Mouse (Mus musculus): Measurements from ENCODE around the gene Mtcp1.

Mtcp1 gene

GRCm38 (mm10) chrX:75415936-75416785 lies at the start of gene Mtcp1, which contains the start of the genes Cmc4 and Brcc3:
Gene Mtcp1, minus strand, starts transcription at chrX:75416588.
Gene Cmc4, minus strand, starts transcription at chrX:75416584.
Gene Brcc3, plus strand, starts transcription at chrX:75416628.
- DNase-seq (ENCODE audit: low spot score in 2 of 2) = peak; percentile 82 to 84

GRCm38 (mm10) chrX:75454597-75454996 lies 38.2 kb upstream of the Mtcp1 start:
- no peak for DNase-seq (ENCODE audit: low spot score in 2 of 2)

GRCm38 (mm10) chrX:75409711-75410110 lies 6.7 kb downstream of the Mtcp1 start:
- no peak for DNase-seq (ENCODE audit: low spot score in 2 of 2)

- DNase-seq (ENCODE audit: low spot score in 2 of 2) = no peak
Measured at GRCm38 (mm10) chrX:75403350-75403749, 13.0 kb downstream of the Mtcp1 start.

- DNase-seq (ENCODE audit: low spot score in 2 of 2) = no peak
Measured at GRCm38 (mm10) chrX:75402668-75403067, 13.7 kb downstream of the Mtcp1 start.

GRCm38 (mm10) chrX:75399471-75399870 lies 16.9 kb downstream of the Mtcp1 start:
- DNase-seq (ENCODE audit: low spot score in 2 of 2) = no peak

- DNase-seq (ENCODE audit: low spot score in 2 of 2) = peak; percentile 65 to 75
Measured at GRCm38 (mm10) chrX:75382195-75382771, 34.1 kb downstream of the Mtcp1 start, which contains the start of the genes Fundc2 and F8. Gene Fundc2, plus strand, starts transcription at chrX:75382399. Gene F8, minus strand, starts transcription at chrX:75382615.

GRCm38 (mm10) chrX:75381699-75382098 lies 34.7 kb downstream of the Mtcp1 start:
- no peak for DNase-seq (ENCODE audit: low spot score in 2 of 2)

- DNase-seq (ENCODE audit: low spot score in 2 of 2) = no peak
Measured at GRCm38 (mm10) chrX:75381176-75381575, 35.2 kb downstream of the Mtcp1 start.

GRCm38 (mm10) chrX:75376815-75377214 lies 39.6 kb downstream of the Mtcp1 start:
- DNase-seq (ENCODE audit: low spot score in 2 of 2) = no peak

- no peak for DNase-seq (ENCODE audit: low spot score in 2 of 2)
Measured at GRCm38 (mm10) chrX:75372666-75373425, 43.5 kb downstream of the Mtcp1 start.

GRCm38 (mm10) chrX:75370197-75370596 lies 46.2 kb downstream of the Mtcp1 start:
- no peak for DNase-seq (ENCODE audit: low spot score in 2 of 2)

All from urinary bladder, postnatal 4 days (tissue).